Mouse (Mus musculus): ENCODE measurements around the gene Clec12a.
A peak's percentile ranks its signal among the peaks of the same experiment; 100 is the strongest.
"Not testable (repeated sequence)": the region's sequence is repeated elsewhere in the genome, so short reads cannot be mapped to it uniquely, and the experiment has no call there.

The Clec12a gene

GRCm38 (mm10) chr6:129342391-129342790 is at the start of gene Clec12a:
Gene Clec12a (plus strand): TSS chr6:129342691.
- DNase-seq, result not testable (repeated sequence)

- no peak for DNase-seq
These were observed 38.3 kb upstream of the Clec12a start for GRCm38 (mm10) chr6:129304180-129304579.

- DNase-seq, result no peak
These were observed 30.0 kb upstream of the Clec12a start for GRCm38 (mm10) chr6:129312499-129312898.

DNA sequence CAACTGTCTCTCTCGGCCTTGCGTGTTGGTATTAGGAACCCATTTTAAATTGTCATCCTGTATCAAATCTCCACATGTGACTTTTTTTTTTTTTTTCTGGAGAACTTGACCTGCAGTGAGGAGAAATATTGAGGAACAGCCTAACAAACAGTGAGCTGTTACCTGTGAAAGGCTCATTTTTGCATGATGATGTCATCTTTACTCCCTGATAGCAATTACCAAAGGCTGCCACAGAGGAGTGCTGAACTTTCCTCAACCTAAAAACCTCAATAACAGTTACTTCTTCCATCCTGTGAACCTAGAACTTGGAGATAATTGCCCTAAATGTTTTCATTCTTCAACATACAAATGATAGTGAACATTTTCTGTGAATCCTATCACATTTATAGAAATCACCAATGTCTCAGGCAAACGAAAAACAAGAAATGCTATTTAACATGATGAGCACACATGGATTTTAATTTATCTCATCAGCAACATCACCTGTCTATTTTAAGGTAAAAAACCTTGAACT is 27.8 kb upstream of the Clec12a start:
- no peak for DNase-seq

DNA sequence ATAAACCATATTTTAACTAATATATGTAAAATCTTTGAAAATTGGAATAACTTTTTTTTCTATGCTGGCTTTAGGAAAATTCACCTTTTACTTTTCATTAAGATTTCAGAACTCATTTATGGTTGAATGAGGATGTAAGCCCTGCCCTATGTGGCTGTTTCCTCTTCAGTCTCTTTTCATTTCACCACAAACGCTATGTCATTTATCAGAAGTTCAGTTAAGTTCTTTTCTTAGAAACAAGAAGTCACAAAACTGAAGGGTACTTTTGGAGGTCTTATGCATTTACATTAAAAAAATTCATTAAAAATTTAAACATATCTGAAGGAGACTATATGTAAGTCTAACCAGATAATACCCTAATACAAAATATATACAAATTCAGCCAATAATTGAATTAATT is 26.8 kb upstream of the Clec12a start:
- no peak for DNase-seq

GRCm38 (mm10) chr6:129316463-129316862 is 26.0 kb upstream of the Clec12a start:
- DNase-seq, result no peak

- peak; percentile 65 for DNase-seq
These were observed 24.1 kb upstream of the Clec12a start for GRCm38 (mm10) chr6:129318395-129318794.

DNA sequence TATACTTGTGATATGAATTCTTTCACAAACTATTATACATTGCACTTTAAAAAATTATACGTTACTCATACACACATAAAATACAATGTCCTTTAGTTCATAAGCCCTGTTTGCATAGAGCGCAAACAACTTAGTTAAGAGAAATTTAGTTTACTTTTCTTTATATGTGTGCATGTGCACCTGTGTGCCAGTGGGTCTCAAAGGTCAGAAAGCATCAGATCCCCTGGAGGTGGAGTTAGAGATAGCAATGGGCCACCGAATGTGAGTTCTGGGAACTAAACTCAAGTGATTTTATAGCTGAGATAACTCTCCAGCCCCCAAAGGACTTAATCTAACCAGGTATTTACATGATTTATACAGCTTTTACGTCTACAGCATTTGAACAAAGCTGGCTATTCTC is 23.2 kb upstream of the Clec12a start:
- no peak for DNase-seq

DNA sequence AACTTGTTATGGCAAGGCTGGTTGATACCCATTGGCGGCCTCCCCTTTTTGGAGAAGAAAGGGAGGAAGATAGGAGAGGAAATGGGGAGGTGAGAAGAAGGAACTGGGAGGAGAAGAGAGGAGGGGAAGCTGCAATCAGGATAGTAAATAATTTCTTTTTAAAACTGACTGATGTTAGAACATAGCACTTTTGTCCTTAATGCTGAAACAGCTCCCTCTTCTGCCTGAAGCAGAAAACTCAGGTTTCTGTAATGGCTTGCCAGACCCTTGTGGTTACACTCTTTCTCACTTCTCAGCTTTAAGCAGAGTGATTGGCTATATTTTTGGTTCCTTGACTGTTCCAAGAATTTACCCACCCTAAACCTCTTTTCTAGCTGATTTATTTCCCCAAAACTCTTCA is 16.5 kb upstream of the Clec12a start:
- DNase-seq, result peak; percentile 33

DNA sequence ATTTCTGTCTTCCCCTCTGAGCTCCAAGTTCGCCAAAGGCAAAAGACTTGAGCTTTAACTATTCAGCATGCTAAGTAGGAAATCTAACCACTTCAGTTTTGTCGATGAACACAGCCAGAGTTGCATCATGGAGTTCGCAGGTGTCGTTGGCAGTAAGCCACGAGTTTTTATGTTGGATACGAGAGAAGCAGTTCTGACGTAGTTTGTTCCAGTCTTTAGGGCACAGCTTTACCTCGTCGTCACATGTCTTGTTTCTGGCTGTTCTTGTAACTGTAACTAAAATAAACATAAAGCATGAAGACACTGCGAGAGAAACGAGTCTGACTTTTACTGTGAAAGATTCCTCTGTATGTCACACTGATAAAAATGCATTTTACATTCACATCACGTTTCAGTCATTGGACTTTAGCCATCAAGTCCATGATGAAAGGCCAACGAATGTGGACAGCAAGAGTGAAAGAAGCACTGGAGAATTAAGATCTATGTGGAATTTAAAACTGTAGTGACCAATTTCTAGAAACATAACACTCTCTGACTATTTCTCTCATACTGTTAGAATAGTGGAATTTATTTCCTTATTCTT is 15.8 kb upstream of the Clec12a start:
- no peak for DNase-seq

- DNase-seq, result no peak
These were observed 10.9 kb upstream of the Clec12a start, which contains the start of gene 4922502D21Rik for GRCm38 (mm10) chr6:129331610-129332009. Gene 4922502D21Rik (minus strand): TSS chr6:129331796.

DNA sequence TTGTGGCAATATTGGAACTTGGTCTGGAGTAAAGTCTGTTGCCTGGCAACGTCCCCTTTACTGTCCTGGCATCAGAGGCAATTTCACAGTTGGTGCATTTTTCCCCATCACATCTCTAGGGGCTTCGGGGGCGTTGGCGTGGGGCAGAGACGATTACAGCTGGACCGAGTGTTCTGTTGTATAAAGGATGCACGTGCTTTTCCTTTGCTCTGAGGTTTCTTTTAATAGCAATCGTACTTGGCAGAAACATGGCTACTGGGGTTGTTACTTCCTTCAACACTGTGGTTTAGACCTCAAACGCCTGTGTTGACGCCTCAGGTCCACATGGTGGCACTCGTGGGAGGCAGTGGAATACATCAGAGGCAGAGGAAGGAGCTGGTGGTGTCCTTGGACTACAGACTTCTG is 8.8 kb upstream of the Clec12a start:
- DNase-seq, result peak; percentile 80

- no peak for DNase-seq
These were observed 4.7 kb upstream of the Clec12a start for GRCm38 (mm10) chr6:129337751-129338150.

GRCm38 (mm10) chr6:129344408-129344807 is 1.9 kb downstream of the Clec12a start:
- DNase-seq, result no peak

- DNase-seq, result peak; percentile 24
These were observed 7.2 kb downstream of the Clec12a start for GRCm38 (mm10) chr6:129349524-129350352.

DNA sequence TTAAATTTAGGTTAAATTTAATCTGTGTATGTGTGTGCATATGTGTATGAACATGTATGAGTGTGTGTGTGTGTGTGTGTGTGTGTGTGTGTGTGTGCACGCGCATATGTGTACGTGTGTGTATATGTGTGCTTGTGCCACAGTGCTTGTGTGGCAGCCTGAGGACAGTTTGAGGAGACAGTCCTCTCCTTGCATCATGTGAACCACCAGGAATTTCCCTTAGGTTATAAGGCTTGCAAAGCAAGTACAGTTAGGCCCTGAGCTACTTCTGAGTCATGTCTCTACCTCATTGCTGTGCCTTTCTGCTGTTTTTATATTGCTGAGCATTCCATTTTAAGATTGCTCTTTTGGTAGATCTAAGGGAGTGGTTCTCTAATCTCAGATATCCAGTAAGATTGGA is 8.6 kb downstream of the Clec12a start:
- no peak for DNase-seq

GRCm38 (mm10) chr6:129355774-129356173 is 13.3 kb downstream of the Clec12a start:
- no peak for DNase-seq

GRCm38 (mm10) chr6:129356430-129356829 is 13.9 kb downstream of the Clec12a start:
- DNase-seq, result no peak

- DNase-seq, result no peak
These were observed 17.0 kb downstream of the Clec12a start for GRCm38 (mm10) chr6:129359515-129359914.

GRCm38 (mm10) chr6:129363942-129364341 is 21.5 kb downstream of the Clec12a start:
- no peak for DNase-seq

DNA sequence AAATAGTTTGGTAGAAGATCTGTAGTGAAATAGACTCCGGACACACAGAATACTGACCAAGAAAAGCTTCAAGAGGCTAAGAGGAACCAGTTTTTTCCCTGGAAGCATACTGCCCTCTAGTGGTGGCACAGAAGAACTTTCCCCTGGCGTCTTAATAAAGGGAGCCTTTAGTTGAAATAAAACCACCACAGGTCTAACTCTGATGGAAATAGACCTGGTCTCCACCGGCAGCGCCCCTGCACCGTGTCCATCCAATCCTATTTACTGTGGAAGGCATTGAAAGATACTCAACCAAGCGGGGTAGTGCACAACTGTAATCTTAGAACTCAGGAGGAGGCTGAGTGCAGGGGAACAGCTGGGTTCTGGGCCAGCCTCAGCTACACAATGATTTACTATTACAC is 23.5 kb downstream of the Clec12a start:
- peak; percentile 36 for DNase-seq

GRCm38 (mm10) chr6:129369374-129370132 is 27.1 kb downstream of the Clec12a start:
- DNase-seq, result no peak

DNA sequence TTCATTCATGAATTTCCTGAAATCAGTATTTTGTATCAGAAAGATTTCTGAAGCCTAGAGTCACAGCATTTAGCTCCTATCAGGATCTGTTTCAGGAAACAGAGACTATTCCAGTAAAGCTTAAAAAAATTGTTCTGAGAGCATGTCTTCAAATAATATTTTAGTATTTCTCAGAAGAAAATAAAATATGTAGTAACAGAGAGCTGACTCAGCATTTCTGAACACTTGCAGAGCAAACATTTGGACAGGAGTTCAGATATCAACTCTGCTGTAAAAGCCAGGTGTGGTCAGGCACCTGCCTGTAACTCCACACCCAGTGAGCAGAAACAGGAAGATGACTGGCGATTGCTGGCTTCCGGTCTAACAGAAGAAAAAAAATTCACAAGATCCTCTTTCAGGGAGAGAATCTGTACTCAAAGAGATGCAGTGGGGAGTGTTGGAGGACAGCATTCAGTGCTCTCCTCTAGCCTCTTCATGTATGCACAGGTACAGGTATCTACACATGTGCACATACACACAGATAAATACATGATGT is 32.5 kb downstream of the Clec12a start:
- no peak for DNase-seq
